Mouse (Mus musculus): Measurements from ENCODE around the gene Mdn1. TPM values are rescaled to one million over a fixed set of nuclear protein-coding genes. Genes with fewer than 3 reads are reported as not detected.

Gene Mdn1
- polyA plus RNA-seq, 1 experiment, result 8.7 TPM

- H3K4me3 ChIP-seq, result peak overlapping the region; percentile 84
- H3K4me2 ChIP-seq (ENCODE audit: low read depth), result peak overlapping the region; percentile 98
- peak overlapping the region; percentile 48 for H3ac ChIP-seq (ENCODE audit: control insufficient read depth, insufficient read length)
- TF ChIP-seq MYOD1 (IDR thresholded peaks at IDR 0.05; ENCODE audit: control insufficient read depth in 1 of 3, insufficient read length in 2 of 3, low read depth in 2 of 3) (no peak), POLR2AphosphoS2 (IDR thresholded peaks at IDR 0.05; ENCODE audit: insufficient read length, low read depth) (no peak), SRF (IDR thresholded peaks at IDR 0.05; ENCODE audit: control insufficient read depth, insufficient read length, low read depth) (no peak), REST (IDR thresholded peaks at IDR 0.05; ENCODE audit: insufficient read depth, insufficient read length) (no peak), MAX (IDR thresholded peaks at IDR 0.05; ENCODE audit: low read depth) (no peak), TCF3 (IDR thresholded peaks at IDR 0.05; ENCODE audit: insufficient read length, low read depth) (no peak), USF1 (IDR thresholded peaks at IDR 0.05; ENCODE audit: low read depth) (no peak)
- no peaks in the 10 kb centered on the region for H3K27me3 ChIP-seq (ENCODE audit: control insufficient read depth, insufficient read depth, insufficient read length)
- no peaks in the 10 kb centered on the region for H3K36me3 ChIP-seq (ENCODE audit: control insufficient read depth, insufficient read depth)
- peaks cover 43% of the 10 kb centered on the region for H3K79me2 ChIP-seq (ENCODE audit: control insufficient read depth, insufficient read depth)
These were observed 594 bp upstream of the Mdn1 start for GRCm38 (mm10) chr4:32656146-32656904.

DNA sequence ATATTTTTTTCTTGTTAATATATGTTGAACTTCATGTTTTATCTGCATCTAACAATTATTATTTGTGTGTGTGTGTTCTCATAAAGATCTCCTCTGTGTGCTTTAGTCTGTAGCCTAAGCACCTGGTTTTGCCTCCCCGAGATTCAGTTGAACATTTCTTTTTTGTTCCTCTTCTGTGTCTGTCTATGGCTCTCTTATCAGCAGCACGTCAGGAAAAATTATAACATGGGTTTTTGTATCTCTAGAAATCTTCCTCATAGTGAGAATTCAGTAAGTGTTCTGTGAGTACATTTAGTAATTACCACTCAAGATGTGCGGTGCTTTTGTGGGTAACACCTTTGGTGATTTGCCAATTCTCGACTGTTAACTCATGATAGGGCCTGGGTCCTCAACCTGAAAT, 8.9 kb downstream of the Mdn1 start:
- H3K4me2 ChIP-seq (ENCODE audit: low read depth), result no peak overlapping the region
- no peak overlapping the region for H3ac ChIP-seq (ENCODE audit: control insufficient read depth, insufficient read length)
- peaks cover 30% of the 10 kb centered on the region for H3K79me2 ChIP-seq (ENCODE audit: control insufficient read depth, insufficient read depth)
- no peak for TF ChIP-seq MYOD1 (IDR thresholded peaks at IDR 0.05; ENCODE audit: control insufficient read depth in 1 of 3, insufficient read length in 2 of 3, low read depth in 2 of 3)
- no peak for TF ChIP-seq USF1 (IDR thresholded peaks at IDR 0.05; ENCODE audit: low read depth)
- TF ChIP-seq REST (IDR thresholded peaks at IDR 0.05; ENCODE audit: insufficient read depth, insufficient read length), result no peak
- no peak for TF ChIP-seq E2F4 (IDR thresholded peaks at IDR 0.05; ENCODE audit: insufficient read depth)
- TF ChIP-seq POLR2A (IDR thresholded peaks at IDR 0.05; ENCODE audit: insufficient read length, low read depth), result no peak
- no peak for TF ChIP-seq SRF (IDR thresholded peaks at IDR 0.05; ENCODE audit: control insufficient read depth, insufficient read length, low read depth)
- TF ChIP-seq TCF3 (IDR thresholded peaks at IDR 0.05; ENCODE audit: insufficient read length, low read depth), result no peak
- TF ChIP-seq MYOG (IDR thresholded peaks at IDR 0.05; ENCODE audit: control insufficient read depth in 1 of 3, insufficient read depth in 1 of 3, insufficient read length in 2 of 3, low read depth in 2 of 3), result no peak
- no peak for TF ChIP-seq POLR2AphosphoS2 (IDR thresholded peaks at IDR 0.05; ENCODE audit: insufficient read length, low read depth)
- TF ChIP-seq CEBPB (IDR thresholded peaks at IDR 0.05; ENCODE audit: insufficient read depth, poor library complexity, severe bottlenecking), result no peak
- TF ChIP-seq MAX (IDR thresholded peaks at IDR 0.05; ENCODE audit: low read depth), result no peak
- no peak for TF ChIP-seq TCF12 (IDR thresholded peaks at IDR 0.05; ENCODE audit: insufficient read depth, poor library complexity, severe bottlenecking)
- H3K4me3 ChIP-seq, result no peak overlapping the region
- no peaks in the 10 kb centered on the region for H3K27me3 ChIP-seq (ENCODE audit: control insufficient read depth, insufficient read depth, insufficient read length)
- H3K36me3 ChIP-seq (ENCODE audit: control insufficient read depth, insufficient read depth), result peaks cover 32% of the 10 kb centered on the region

DNA sequence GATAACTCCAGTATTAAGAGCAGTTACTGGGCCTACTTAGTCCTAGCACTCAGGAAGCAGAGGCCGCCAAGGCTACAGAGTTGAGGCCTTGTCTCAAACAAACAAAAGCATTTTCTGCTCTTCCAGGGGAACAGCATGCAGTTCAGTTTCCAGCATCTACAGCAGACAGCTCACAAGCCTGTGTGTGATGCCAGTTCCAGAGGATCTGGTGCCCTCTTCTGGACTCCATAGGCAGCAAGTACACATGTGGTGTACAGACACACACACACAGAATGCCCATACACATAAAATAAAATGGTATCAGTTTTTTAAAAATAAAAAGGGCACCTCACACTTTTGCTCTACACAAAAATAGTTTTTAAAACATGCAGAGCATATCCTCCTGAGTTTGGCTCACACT, 11.4 kb downstream of the Mdn1 start:
- Histone ChIP-seq H3K36me3 (ENCODE audit: control insufficient read depth, insufficient read depth) (peaks cover 38% of the 10 kb centered on the region), H3ac (ENCODE audit: control insufficient read depth, insufficient read length) (no peak overlapping the region), H3K4me2 (ENCODE audit: low read depth) (no peak overlapping the region), H3K79me2 (ENCODE audit: control insufficient read depth, insufficient read depth) (peaks cover 14% of the 10 kb centered on the region), H3K4me3 (no peak overlapping the region), H3K27me3 (ENCODE audit: control insufficient read depth, insufficient read depth, insufficient read length) (no peaks in the 10 kb centered on the region)
- TF ChIP-seq CEBPB (IDR thresholded peaks at IDR 0.05; ENCODE audit: insufficient read depth, poor library complexity, severe bottlenecking) (no peak), USF1 (IDR thresholded peaks at IDR 0.05; ENCODE audit: low read depth) (no peak), MAX (IDR thresholded peaks at IDR 0.05; ENCODE audit: low read depth) (no peak), SRF (IDR thresholded peaks at IDR 0.05; ENCODE audit: control insufficient read depth, insufficient read length, low read depth) (no peak), REST (IDR thresholded peaks at IDR 0.05; ENCODE audit: insufficient read depth, insufficient read length) (no peak), TCF3 (IDR thresholded peaks at IDR 0.05; ENCODE audit: insufficient read length, low read depth) (no peak), POLR2A (IDR thresholded peaks at IDR 0.05; ENCODE audit: insufficient read length, low read depth) (no peak), POLR2AphosphoS2 (IDR thresholded peaks at IDR 0.05; ENCODE audit: insufficient read length, low read depth) (no peak), E2F4 (IDR thresholded peaks at IDR 0.05; ENCODE audit: insufficient read depth) (no peak), MYOD1 (IDR thresholded peaks at IDR 0.05; ENCODE audit: control insufficient read depth in 1 of 3, insufficient read length in 2 of 3, low read depth in 2 of 3) (no peak), TCF12 (IDR thresholded peaks at IDR 0.05; ENCODE audit: insufficient read depth, poor library complexity, severe bottlenecking) (no peak), MYOG (IDR thresholded peaks at IDR 0.05; ENCODE audit: control insufficient read depth in 1 of 3, insufficient read depth in 1 of 3, insufficient read length in 2 of 3, low read depth in 2 of 3) (no peak)

DNA sequence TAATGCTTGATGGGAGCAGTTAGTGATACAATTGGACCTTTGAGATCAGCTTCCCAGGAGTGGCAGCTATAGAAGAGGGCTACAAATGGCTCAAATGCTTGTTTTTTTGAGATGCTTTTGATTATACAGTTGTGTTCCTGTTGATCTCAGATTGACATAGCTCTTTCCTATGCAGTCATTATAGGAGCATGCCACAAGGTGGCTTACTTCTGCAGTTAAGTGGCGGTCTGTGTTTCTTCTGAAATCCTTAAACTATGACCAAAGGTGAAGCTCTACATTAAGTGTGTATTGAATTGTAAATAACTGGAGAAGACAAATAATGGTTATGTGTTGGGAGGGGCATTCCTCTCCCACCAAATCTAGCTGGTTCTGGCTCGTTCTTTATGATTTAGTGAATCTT, 12.9 kb downstream of the Mdn1 start:
- H3K4me2 ChIP-seq (ENCODE audit: low read depth), result no peak overlapping the region
- no peak overlapping the region for H3K4me3 ChIP-seq
- H3K36me3 ChIP-seq (ENCODE audit: control insufficient read depth, insufficient read depth), result peaks cover 43% of the 10 kb centered on the region
- no peaks in the 10 kb centered on the region for H3K27me3 ChIP-seq (ENCODE audit: control insufficient read depth, insufficient read depth, insufficient read length)
- peaks cover 7% of the 10 kb centered on the region for H3K79me2 ChIP-seq (ENCODE audit: control insufficient read depth, insufficient read depth)
- H3ac ChIP-seq (ENCODE audit: control insufficient read depth, insufficient read length), result no peak overlapping the region
- no peak for TF ChIP-seq REST (IDR thresholded peaks at IDR 0.05; ENCODE audit: insufficient read depth, insufficient read length)
- TF ChIP-seq TCF12 (IDR thresholded peaks at IDR 0.05; ENCODE audit: insufficient read depth, poor library complexity, severe bottlenecking), result no peak
- no peak for TF ChIP-seq MAX (IDR thresholded peaks at IDR 0.05; ENCODE audit: low read depth)
- TF ChIP-seq E2F4 (IDR thresholded peaks at IDR 0.05; ENCODE audit: insufficient read depth), result no peak
- no peak for TF ChIP-seq USF1 (IDR thresholded peaks at IDR 0.05; ENCODE audit: low read depth)
- no peak for TF ChIP-seq TCF3 (IDR thresholded peaks at IDR 0.05; ENCODE audit: insufficient read length, low read depth)
- no peak for TF ChIP-seq CEBPB (IDR thresholded peaks at IDR 0.05; ENCODE audit: insufficient read depth, poor library complexity, severe bottlenecking)
- TF ChIP-seq SRF (IDR thresholded peaks at IDR 0.05; ENCODE audit: control insufficient read depth, insufficient read length, low read depth), result no peak
- TF ChIP-seq POLR2A (IDR thresholded peaks at IDR 0.05; ENCODE audit: insufficient read length, low read depth), result no peak
- TF ChIP-seq MYOD1 (IDR thresholded peaks at IDR 0.05; ENCODE audit: control insufficient read depth in 1 of 3, insufficient read length in 2 of 3, low read depth in 2 of 3), result no peak
- TF ChIP-seq MYOG (IDR thresholded peaks at IDR 0.05; ENCODE audit: control insufficient read depth in 1 of 3, insufficient read depth in 1 of 3, insufficient read length in 2 of 3, low read depth in 2 of 3), result no peak
- no peak for TF ChIP-seq POLR2AphosphoS2 (IDR thresholded peaks at IDR 0.05; ENCODE audit: insufficient read length, low read depth)
